Mouse (Mus musculus) brain, embryonic 14.5 days (tissue): Measurements from ENCODE around the gene Tsc22d1.

Source experiments
- CTCF ChIP-seq: fragments of 200-500 bp; IDR thresholded peaks from 2 replicates; pipeline ENCODE4 v1.5.1; 2012; ENCODE audit warnings: inconsistent platforms, mild to moderate bottlenecking, moderate library complexity, borderline replicate concordance; ENCODE audit not compliant: insufficient read depth, insufficient read length; ENCODE audit errors: extremely low read depth
- POLR2A ChIP-seq: fragments of 200-500 bp; IDR thresholded peaks from 2 replicates; pipeline ENCODE4 v1.6.1; 2012; ENCODE audit warnings: mild to moderate bottlenecking, inconsistent platforms, borderline replicate concordance; ENCODE audit not compliant: poor library complexity, insufficient read depth, insufficient read length, severe bottlenecking; ENCODE audit errors: extremely low read depth

- TF ChIP-seq POLR2A = peak; percentile 61
- TF ChIP-seq CTCF = no peak
Observed at GRCm38 (mm10) chr14:76414862-76415780, at the start of gene Tsc22d1.
